Mouse (Mus musculus) fat pad, adult 2 months (tissue): ENCODE results near the gene Apoa1.

Source experiments
- DNase-seq: peaks from one replicate; pipeline ENCODE4 v3.0.0-alpha.2; 2011; ENCODE audit warnings: low read depth, low spot score; ENCODE audit errors: extremely low read depth

Gene Apoa1

GRCm38 (mm10) chr9:46228491-46228890 lies at the start of gene Apoa1:
TSS of gene Apoa1 (plus strand) at chr9:46228580.
- DNase-seq: no peak

- DNase-seq: no peak
These were observed 49.8 kb upstream of the Apoa1 start for GRCm38 (mm10) chr9:46178595-46178994.

DNA sequence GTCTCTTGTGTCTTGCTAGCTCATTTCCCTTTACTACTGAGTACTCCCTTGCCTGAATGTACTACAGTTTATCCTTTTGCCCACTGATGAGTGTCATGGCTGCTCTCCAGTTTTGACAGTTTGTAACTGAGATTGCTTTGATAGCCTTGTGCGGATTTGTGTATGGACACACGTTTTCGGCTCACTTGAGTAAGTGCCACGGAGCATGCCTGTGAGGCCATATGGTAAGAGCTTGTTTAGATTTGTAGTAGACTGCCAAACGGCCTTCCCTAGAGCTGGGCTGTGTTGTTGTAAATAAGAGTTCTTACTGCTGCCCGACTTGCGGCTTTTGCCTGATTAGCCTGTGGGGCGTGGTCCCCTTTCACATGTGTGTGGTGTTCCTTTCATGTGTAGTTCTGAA lies 47.1 kb upstream of the Apoa1 start:
- no peak for DNase-seq

GRCm38 (mm10) chr9:46184542-46184941 lies 43.8 kb upstream of the Apoa1 start:
- DNase-seq: no peak

GRCm38 (mm10) chr9:46185191-46185590 lies 43.2 kb upstream of the Apoa1 start:
- no peak for DNase-seq

GRCm38 (mm10) chr9:46186387-46186786 lies 42.0 kb upstream of the Apoa1 start:
- no peak for DNase-seq

DNA sequence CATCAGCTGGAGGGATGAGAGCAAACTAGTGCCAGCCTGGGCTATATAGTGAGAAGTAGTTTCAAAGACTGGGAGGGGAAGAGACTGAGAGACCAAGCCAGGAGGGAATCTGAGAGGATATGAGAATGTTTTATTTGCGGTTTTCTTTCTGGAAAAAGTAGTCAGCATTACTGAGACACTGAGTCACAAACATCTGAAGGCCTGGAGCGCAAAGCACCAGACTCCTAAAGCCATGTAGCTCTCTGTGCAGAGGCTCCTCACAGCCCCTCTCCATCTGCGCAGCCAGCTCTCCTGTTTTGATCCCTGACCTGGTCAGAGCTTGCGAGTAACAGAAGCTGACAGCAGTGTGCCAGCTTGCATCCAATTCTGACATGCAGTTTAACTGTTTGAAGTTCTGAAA lies 40.0 kb upstream of the Apoa1 start:
- no peak for DNase-seq

GRCm38 (mm10) chr9:46188956-46189355 lies 39.4 kb upstream of the Apoa1 start:
- no peak for DNase-seq

DNA sequence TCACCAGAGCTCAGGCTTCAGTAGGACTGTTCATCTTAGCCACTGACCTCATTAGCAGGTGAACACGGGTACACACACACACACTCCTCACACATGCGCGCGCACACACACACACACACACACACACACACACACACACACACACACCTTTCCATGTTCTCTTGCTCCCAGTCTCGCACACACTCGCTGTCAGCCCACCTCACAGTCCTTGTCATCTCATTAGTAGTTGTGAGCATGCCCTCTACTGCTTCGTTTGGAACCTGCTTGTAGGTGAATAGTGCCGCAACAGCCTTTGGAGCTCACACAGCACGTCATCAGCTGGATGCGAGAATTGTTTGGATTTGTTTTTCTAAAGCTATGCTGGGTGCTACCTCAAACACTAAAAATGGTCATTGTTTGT lies 39.0 kb upstream of the Apoa1 start:
- DNase-seq: no peak

GRCm38 (mm10) chr9:46191234-46191633 lies 37.1 kb upstream of the Apoa1 start:
- DNase-seq: no peak

DNA sequence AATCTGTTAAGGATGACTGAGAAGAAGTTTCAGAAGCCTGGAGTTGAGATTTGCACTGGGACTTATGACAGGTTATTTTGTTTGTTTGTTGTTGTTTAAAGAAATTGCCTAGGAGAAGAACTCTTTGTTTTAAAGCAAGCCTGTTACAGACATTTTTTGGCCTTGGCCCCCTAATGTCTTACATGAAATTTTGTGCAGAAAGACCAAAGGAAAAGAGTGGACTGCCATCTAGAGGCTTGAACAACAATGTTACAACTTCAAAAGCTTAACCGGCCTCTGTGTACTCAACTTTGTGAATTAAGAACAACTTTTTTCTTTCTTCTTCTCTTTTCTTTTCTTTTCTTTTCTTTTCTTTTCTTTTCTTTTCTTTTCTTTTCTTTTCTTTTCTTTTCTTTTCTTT lies 36.7 kb upstream of the Apoa1 start:
- no peak for DNase-seq

DNA sequence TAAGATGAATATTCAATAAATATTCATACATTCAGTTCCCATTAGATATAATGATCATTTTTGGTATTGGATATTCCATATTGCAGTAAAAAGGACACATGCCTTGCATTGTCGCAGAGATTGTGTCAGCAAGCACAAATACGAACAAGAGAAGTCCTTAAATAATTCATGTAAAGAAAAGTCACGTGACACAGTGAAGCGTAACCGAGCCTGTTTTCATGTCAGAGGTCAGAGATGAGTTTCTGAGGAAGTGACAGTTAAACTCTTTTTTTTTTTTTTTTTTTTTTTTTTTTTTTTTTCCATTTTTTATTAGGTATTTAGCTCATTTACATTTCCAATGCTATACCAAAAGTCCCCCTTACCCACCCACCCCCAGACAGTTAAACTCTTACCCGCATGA lies 35.7 kb upstream of the Apoa1 start:
- no peak for DNase-seq

DNA sequence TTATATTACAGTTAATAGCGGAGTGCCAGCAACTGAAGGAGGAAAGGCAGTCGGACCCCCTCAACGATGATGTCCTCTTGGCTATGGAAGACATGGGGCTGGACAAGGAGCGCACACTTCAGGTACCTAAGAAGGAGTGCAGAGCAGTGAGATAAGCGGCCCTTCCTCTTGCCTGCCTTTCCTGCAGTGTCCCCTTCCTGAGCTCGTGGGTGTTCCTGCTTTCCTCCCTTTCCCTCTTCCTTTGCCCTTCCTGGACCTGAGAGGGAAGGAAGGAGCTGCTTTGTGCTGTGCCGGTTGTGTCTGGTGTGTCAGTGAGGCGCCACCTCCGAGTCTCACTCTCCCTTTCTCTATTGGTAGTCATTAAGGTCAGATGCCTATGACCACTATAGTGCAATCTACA lies 33.6 kb upstream of the Apoa1 start:
- no peak for DNase-seq

DNA sequence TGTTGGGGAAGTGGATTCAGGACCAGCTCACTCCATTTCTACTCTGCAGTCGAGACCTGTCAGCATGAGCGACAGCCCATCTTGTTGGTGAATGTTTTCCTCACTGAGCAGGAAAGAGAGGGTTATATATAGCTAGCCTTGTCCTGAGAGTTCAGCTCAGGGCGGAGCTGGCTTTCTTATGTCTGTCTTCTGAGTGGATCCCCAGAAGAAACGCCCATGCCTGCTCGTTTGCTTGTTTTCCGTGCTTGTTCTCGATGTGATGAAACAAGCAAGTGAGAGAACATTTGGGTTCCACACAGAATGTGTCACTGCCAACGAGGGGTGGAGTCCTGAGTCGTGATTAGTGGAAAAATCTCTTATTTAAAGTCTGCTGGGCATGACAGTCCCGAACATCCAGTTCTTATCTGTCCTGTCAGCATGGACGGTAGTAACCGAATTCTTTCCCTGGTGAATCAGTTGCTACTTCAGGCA lies 31.6 kb upstream of the Apoa1 start:
- DNase-seq: no peak

- DNase-seq: no peak
These were observed 29.9 kb upstream of the Apoa1 start for GRCm38 (mm10) chr9:46198461-46198860.

- no peak for DNase-seq
These were observed 29.4 kb upstream of the Apoa1 start for GRCm38 (mm10) chr9:46198936-46199335.

GRCm38 (mm10) chr9:46199609-46200008 lies 28.8 kb upstream of the Apoa1 start:
- DNase-seq: no peak

GRCm38 (mm10) chr9:46206834-46207500 lies 21.4 kb upstream of the Apoa1 start:
- no peak for DNase-seq

GRCm38 (mm10) chr9:46207501-46207869 lies 20.9 kb upstream of the Apoa1 start:
- no peak for DNase-seq

DNA sequence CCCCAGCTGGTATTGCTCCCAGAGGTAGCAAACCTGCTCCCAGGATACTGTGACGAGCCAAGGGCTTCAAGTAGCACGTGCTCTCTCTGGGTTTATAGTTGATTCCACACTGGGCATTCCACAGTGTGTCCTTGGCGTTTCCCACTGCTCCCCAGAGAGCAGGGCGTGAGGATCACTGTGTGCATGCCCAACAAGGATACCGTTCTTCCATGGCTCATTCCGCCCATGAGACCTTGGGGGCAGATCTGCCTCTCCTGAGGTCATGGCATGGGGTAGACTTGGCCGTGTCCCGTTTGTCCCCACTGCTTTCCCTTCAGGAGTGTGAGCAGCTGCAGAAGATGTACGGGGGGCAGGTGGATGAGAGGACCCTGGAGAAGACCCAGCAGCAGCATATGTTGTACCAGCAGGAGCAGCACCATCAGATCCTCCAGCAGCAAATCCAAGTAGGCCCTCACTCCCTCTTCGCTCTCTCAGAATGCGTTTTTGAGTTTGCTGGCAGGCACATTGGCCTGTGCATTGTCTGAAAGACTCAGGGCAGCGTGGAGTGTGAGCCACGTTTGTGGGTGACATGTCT lies 19.9 kb upstream of the Apoa1 start:
- DNase-seq: no peak

DNA sequence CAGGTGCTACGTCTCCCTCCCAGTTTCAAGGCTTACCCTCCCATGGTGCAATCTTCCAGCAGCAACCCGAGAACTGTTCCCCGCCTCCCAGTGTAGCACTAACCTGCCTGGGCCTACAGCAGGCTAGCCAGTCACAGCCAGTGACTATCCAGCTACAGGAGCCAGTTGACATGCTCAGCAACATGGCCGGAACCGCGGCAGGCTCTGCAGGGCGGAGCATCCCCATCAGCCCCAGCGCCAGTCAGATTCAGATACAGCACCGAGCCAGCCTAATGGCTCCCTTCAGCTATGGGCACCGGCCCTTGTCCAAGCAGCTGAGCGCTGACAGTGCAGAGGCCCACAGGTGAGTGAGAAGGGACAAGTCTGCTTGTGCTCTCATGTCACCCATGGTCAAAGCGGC lies 17.9 kb upstream of the Apoa1 start:
- DNase-seq: no peak

- DNase-seq: peak; percentile 92
These were observed 14.1 kb upstream of the Apoa1 start for GRCm38 (mm10) chr9:46214276-46214675.

DNA sequence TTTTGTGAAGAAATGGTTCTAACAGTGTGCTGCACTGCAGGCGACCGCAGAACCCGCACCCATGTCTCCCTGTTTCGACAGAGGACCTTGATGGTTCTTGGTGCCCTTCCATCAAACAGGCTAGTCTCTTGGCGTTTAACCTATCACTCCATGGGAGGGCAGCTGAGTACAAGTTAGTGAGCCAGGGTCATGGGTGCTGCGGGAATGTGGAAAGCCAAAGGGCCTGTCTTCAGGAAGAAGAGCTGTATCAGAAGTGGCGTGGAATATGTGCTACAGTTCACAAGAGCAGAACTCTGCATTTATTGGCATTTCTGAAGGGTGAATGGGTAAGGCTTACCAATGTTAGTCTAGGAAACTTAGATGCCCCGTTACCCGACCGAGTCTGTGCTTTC lies 13.4 kb upstream of the Apoa1 start:
- no peak for DNase-seq
